Mouse (Mus musculus) spleen, adult 2 months (tissue): ENCODE results near the gene Rpl37.

Experiments
- CTCF ChIP-seq: fragments of 200-500 bp; IDR thresholded peaks from 2 replicates; pipeline ENCODE4 v1.5.1; 2011; ENCODE audit warnings: mild to moderate bottlenecking, inconsistent platforms; ENCODE audit not compliant: insufficient read depth, insufficient read length, insufficient replicate concordance; ENCODE audit errors: extremely low read depth
- POLR2A ChIP-seq: fragments of 200-500 bp; IDR thresholded peaks from 2 replicates; pipeline ENCODE4 v1.6.1; 2011; ENCODE audit warnings: low read depth, low read length, inconsistent platforms

DNA sequence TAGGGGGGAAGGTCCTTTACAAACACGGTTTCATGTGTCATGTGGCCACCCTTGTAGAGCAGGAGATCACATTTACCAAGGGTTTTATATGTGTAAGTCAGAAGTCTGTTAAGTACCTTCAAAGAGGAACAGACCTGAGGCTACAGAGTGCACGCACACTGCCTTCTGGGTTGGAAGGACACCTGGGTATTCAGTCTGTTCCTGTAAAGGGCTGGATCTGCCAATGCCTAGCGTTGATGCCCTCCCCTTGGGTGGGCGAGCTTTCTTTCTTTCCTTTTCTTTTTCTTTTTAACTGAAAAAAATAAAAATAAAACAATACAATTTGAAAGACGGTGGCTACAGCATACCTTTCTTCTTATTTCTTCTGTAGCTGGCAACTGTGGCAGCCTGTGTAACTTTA lies 38.6 kb downstream of the Rpl37 start:
- TF ChIP-seq CTCF (no peak), POLR2A (no peak)
